Mouse (Mus musculus) small intestine, adult 2 months (tissue): ENCODE data around the gene Prtn3.

Experiments
- CTCF ChIP-seq: fragments of 200-500 bp; IDR thresholded peaks from 2 replicates; pipeline ENCODE4 v1.5.1; 2012; ENCODE audit warnings: low read depth, mild to moderate bottlenecking, control low read depth, inconsistent platforms, low read length, moderate library complexity, mixed read lengths; ENCODE audit not compliant: insufficient replicate concordance, insufficient read length; ENCODE audit errors: extremely low read depth
- POLR2A ChIP-seq: fragments of 200-500 bp; IDR thresholded peaks from 2 replicates; pipeline ENCODE4 v1.6.1; 2012; ENCODE audit warnings: low read depth, mild to moderate bottlenecking, control low read depth, inconsistent platforms, low read length, moderate library complexity

- TF ChIP-seq POLR2A, result no peak
- no peak for TF ChIP-seq CTCF
These were observed 42.7 kb upstream of the Prtn3 start for GRCm38 (mm10) chr10:79831583-79831982.
